Mouse (Mus musculus): ENCODE measurements around the gene Hist2h3c1. TPM values are rescaled to one million over a fixed set of nuclear protein-coding genes. Genes with fewer than 3 reads are reported as not detected.
"Not testable (repeated sequence)": the region's sequence is repeated elsewhere in the genome, so short reads cannot be mapped to it uniquely, and the experiment has no call there.

Gene Hist2h3c1
- polyA plus RNA-seq, 1 experiment from 2014 or later, result not detected

- Histone ChIP-seq H3K4me3 (peak overlapping the region; percentile 59), H3K27ac (peak overlapping the region; percentile 93), H3K9me3 (no peaks in the 10 kb centered on the region), H3K4me1 (peaks cover 34% of the 10 kb centered on the region), H3K36me3 (replicated peaks) (no peaks in the 10 kb centered on the region), H3K27me3 (ENCODE audit: poor library complexity, severe bottlenecking) (no peaks in the 10 kb centered on the region)
- WGBS, result 1% methylated on average over 12 of the region's 12 CpGs
- DNase-seq (ENCODE audit: extremely low spot score, low spot score), result peak; percentile 52
Measured at GRCm38 (mm10) chr3:96237904-96238511, 8.5 kb upstream of the Hist2h3c1 start.

- not testable (repeated sequence) for H3K27me3 ChIP-seq (ENCODE audit: poor library complexity, severe bottlenecking); H3K9me3 ChIP-seq; DNase-seq (ENCODE audit: extremely low spot score, low spot score); H3K36me3 ChIP-seq (replicated peaks)
- Histone ChIP-seq H3K4me3 (peak within 1 kb of the TSS; percentile 59), H3K4me1 (peaks cover 46% of the 10 kb centered on the region), H3K27ac (peak within 1 kb of the TSS; percentile 93)
- WGBS, result 0% methylated on average over 25 of the region's 68 CpGs
Measured at GRCm38 (mm10) chr3:96238954-96239793, 7.3 kb upstream of the Hist2h3c1 start, which contains the start of gene Hist2h3c2. Gene Hist2h3c2 (minus strand): TSS chr3:96239127.

GRCm38 (mm10) chr3:96239949-96240798, 6.3 kb upstream of the Hist2h3c1 start, which contains the start of gene Hist2h2aa2:
Gene Hist2h2aa2 (minus strand): TSS chr3:96240276.
- not testable (repeated sequence) for H3K36me3 ChIP-seq (replicated peaks); H3K27me3 ChIP-seq (ENCODE audit: poor library complexity, severe bottlenecking); H3K9me3 ChIP-seq
- DNase-seq (ENCODE audit: extremely low spot score, low spot score), result peak; percentile 71
- 4% methylated on average over 39 of the region's 85 CpGs for WGBS
- peak within 1 kb of the TSS; percentile 43 for H3K4me3 ChIP-seq
- H3K4me1 ChIP-seq, result peaks cover 55% of the 10 kb centered on the region
- H3K27ac ChIP-seq, result peak within 1 kb of the TSS; percentile 99

- H3K4me1 ChIP-seq, result peaks cover 55% of the 10 kb centered on the region
- H3K9me3 ChIP-seq, result no peaks in the 10 kb centered on the region
- peak overlapping the region; percentile 39 for H3K4me3 ChIP-seq
- WGBS, result 80% methylated on average over 9 of the region's 9 CpGs
- no peaks in the 10 kb centered on the region for H3K27me3 ChIP-seq (ENCODE audit: poor library complexity, severe bottlenecking)
- peak overlapping the region; percentile 99 for H3K27ac ChIP-seq
- no peaks in the 10 kb centered on the region for H3K36me3 ChIP-seq (replicated peaks)
- DNase-seq (ENCODE audit: extremely low spot score, low spot score), result no peak
Measured at GRCm38 (mm10) chr3:96240799-96241197, 5.7 kb upstream of the Hist2h3c1 start.

- H3K27me3 ChIP-seq (ENCODE audit: poor library complexity, severe bottlenecking), result no peaks in the 10 kb centered on the region
- peaks cover 54% of the 10 kb centered on the region for H3K4me1 ChIP-seq
- WGBS, result 84% methylated on average over 7 of the region's 7 CpGs
- H3K27ac ChIP-seq, result peak overlapping the region; percentile 99
- no peak for DNase-seq (ENCODE audit: extremely low spot score, low spot score)
- H3K9me3 ChIP-seq, result no peaks in the 10 kb centered on the region
- H3K36me3 ChIP-seq (replicated peaks), result no peaks in the 10 kb centered on the region
- peak overlapping the region; percentile 60; the same call in 1 of the 2 replicates for H3K4me3 ChIP-seq
Measured at GRCm38 (mm10) chr3:96243921-96244572, 2.4 kb upstream of the Hist2h3c1 start.

- H3K9me3 ChIP-seq; H3K27me3 ChIP-seq (ENCODE audit: poor library complexity, severe bottlenecking); H3K36me3 ChIP-seq (replicated peaks): not testable (repeated sequence)
- H3K4me3 ChIP-seq, result peak within 1 kb of the TSS; percentile 60
- H3K4me1 ChIP-seq, result peaks cover 65% of the 10 kb centered on the region
- DNase-seq (ENCODE audit: extremely low spot score, low spot score), result peak; percentile 82
- peak within 1 kb of the TSS; percentile 99 for H3K27ac ChIP-seq
- WGBS, result under 1% methylated on average over 42 of the region's 88 CpGs
Measured at GRCm38 (mm10) chr3:96245003-96245886, 1.2 kb upstream of the Hist2h3c1 start, which contains the start of gene Hist2h2aa1. Gene Hist2h2aa1 (plus strand): TSS chr3:96245497.

GRCm38 (mm10) chr3:96246018-96246417, 467 bp upstream of the Hist2h3c1 start:
- DNase-seq (ENCODE audit: extremely low spot score, low spot score); H3K9me3 ChIP-seq; H3K36me3 ChIP-seq (replicated peaks); H3K27me3 ChIP-seq (ENCODE audit: poor library complexity, severe bottlenecking): not testable (repeated sequence)
- Histone ChIP-seq H3K4me3 (peak overlapping the region; percentile 43), H3K27ac (peak overlapping the region; percentile 82), H3K4me1 (peaks cover 66% of the 10 kb centered on the region)
- 0% methylated on average over 11 of the region's 21 CpGs for WGBS

- WGBS, result 2% methylated on average over 11 of the region's 11 CpGs
- DNase-seq (ENCODE audit: extremely low spot score, low spot score), result no peak
- H3K4me1 ChIP-seq, result peaks cover 61% of the 10 kb centered on the region
- H3K4me3 ChIP-seq, result peak overlapping the region; percentile 57
- peak overlapping the region; percentile 91 for H3K27ac ChIP-seq
- no peaks in the 10 kb centered on the region for H3K27me3 ChIP-seq (ENCODE audit: poor library complexity, severe bottlenecking)
- no peaks in the 10 kb centered on the region for H3K9me3 ChIP-seq
- no peaks in the 10 kb centered on the region for H3K36me3 ChIP-seq (replicated peaks)
Measured at GRCm38 (mm10) chr3:96247356-96248140, 1.1 kb downstream of the Hist2h3c1 start.

- H3K27ac ChIP-seq, result peak overlapping the region; percentile 91
- peak overlapping the region; percentile 57 for H3K4me3 ChIP-seq
- no peaks in the 10 kb centered on the region for H3K36me3 ChIP-seq (replicated peaks)
- H3K27me3 ChIP-seq (ENCODE audit: poor library complexity, severe bottlenecking), result no peaks in the 10 kb centered on the region
- no peaks in the 10 kb centered on the region for H3K9me3 ChIP-seq
- 59% methylated on average over 6 of the region's 6 CpGs for WGBS
- peaks cover 54% of the 10 kb centered on the region for H3K4me1 ChIP-seq
- peak; percentile 34 for DNase-seq (ENCODE audit: extremely low spot score, low spot score)
Measured at GRCm38 (mm10) chr3:96248141-96249033, 1.9 kb downstream of the Hist2h3c1 start.

GRCm38 (mm10) chr3:96249034-96249345, 2.5 kb downstream of the Hist2h3c1 start:
- Histone ChIP-seq H3K9me3 (no peaks in the 10 kb centered on the region), H3K4me3 (peak overlapping the region; percentile 57), H3K27me3 (ENCODE audit: poor library complexity, severe bottlenecking) (no peaks in the 10 kb centered on the region), H3K27ac (peak overlapping the region; percentile 91), H3K36me3 (replicated peaks) (no peaks in the 10 kb centered on the region), H3K4me1 (peaks cover 48% of the 10 kb centered on the region)
- 59% methylated on average over 4 of the region's 4 CpGs for WGBS
- no peak for DNase-seq (ENCODE audit: extremely low spot score, low spot score)
